20 mouse cellular contexts compared by ENCODE assay signal in genomic region chr13:108528343-108528742, GRCm38 (mm10).
"Had no signal": no experiment of that assay in that cellular context is flagged by ENCODE, and none has a peak within 500 bp of the region (broad histone marks: within the 10 kb centered on the region; RNA-seq: fewer than 3 reads in every experiment).

No protein-coding gene starts in this region.

- H3K36me3 ChIP-seq: liver, embryonic 13.5 days; liver, embryonic 15.5 days; lung, embryonic 15.5 days; midbrain, embryonic 10.5 days; neural tube, embryonic 13.5 days; neural tube, embryonic 15.5 days had no signal

- H3K9ac ChIP-seq: liver, embryonic 13.5 days; liver, embryonic 15.5 days; liver, postnatal 0 days; lung, embryonic 15.5 days; neural tube, embryonic 13.5 days; neural tube, embryonic 15.5 days had no signal

- H3K4me1 ChIP-seq: lung, embryonic 15.5 days; midbrain, embryonic 10.5 days; neural tube, embryonic 15.5 days had no signal

- H3K27me3 ChIP-seq: liver, embryonic 13.5 days; liver, embryonic 15.5 days; lung, embryonic 15.5 days; neural tube, embryonic 13.5 days; neural tube, embryonic 15.5 days had no signal

- H3K9me3 ChIP-seq: liver, embryonic 13.5 days; liver, embryonic 15.5 days; lung, embryonic 15.5 days; midbrain, embryonic 10.5 days; neural tube, embryonic 13.5 days; neural tube, embryonic 15.5 days had no signal

- H3K27ac ChIP-seq: liver, embryonic 13.5 days; liver, embryonic 15.5 days; lung, embryonic 15.5 days; midbrain, embryonic 10.5 days; neural tube, embryonic 13.5 days; neural tube, embryonic 15.5 days had no signal

- DNase-seq: liver, embryonic 13.5 days; liver, postnatal 0 days; lung, adult 2 months; lung, postnatal 10 days; lung, postnatal 4 days; midbrain, embryonic 14.5 days; retina, postnatal 1 day; right cerebral cortex, adult 18-20 months; right cerebral cortex, postnatal 25 days; right cerebral cortex, postnatal 4 days; thymus, adult 18-20 months; thymus, postnatal 14 days; thymus, postnatal 36 days had no signal

- ATAC-seq: liver, postnatal 0 days; midbrain, embryonic 16.5 days had no signal

- H3K4me2 ChIP-seq: liver, embryonic 13.5 days; liver, embryonic 15.5 days; lung, embryonic 15.5 days; neural tube, embryonic 13.5 days; neural tube, embryonic 15.5 days had no signal

- H3K4me3 ChIP-seq: liver, embryonic 13.5 days; liver, embryonic 15.5 days; lung, embryonic 15.5 days; midbrain, embryonic 10.5 days; myocyte; neural tube, embryonic 13.5 days; neural tube, embryonic 15.5 days had no signal
